Mouse (Mus musculus): Measurements from ENCODE around the gene Zscan18.

GRCm38 (mm10) chr7:12788025-12788424, 15.4 kb downstream of the Zscan18 start:
- TF ChIP-seq EP300 (optimal IDR thresholded peaks at IDR 0.05) = no peak
- TF ChIP-seq CTCF (IDR thresholded peaks at IDR 0.05; ENCODE audit: low read depth) = no peak

Measured in stomach, postnatal 0 days (tissue).